Mouse (Mus musculus) liver, embryonic 15.5 days (tissue): ENCODE measurements around the gene Cttnbp2nl. TPM values are rescaled to one million over a fixed set of nuclear protein-coding genes. Genes with fewer than 3 reads are reported as not detected.

ENCODE experiments used
- ATAC-seq: fragments of 200-750 bp; cut with Nextera tagmentation; 2 replicates; pipeline ENCODE4 v1.8.0; 2017; ENCODE audit warnings: moderate number of reproducible peaks, mild to moderate bottlenecking, moderate library complexity; ENCODE audit not compliant: insufficient read depth
- H3K27ac ChIP-seq: fragments of 300-500 bp; sonication (generic); replicated peaks from 2 replicates; pipeline ENCODE4 v1.5.1; 2015; ENCODE audit warnings: mild to moderate bottlenecking, inconsistent platforms
- H3K27me3 ChIP-seq: fragments of 300-500 bp; sonication (generic); 2 replicates; pipeline ENCODE4 v1.6.1; 2015; ENCODE audit warnings: mild to moderate bottlenecking, inconsistent platforms
- H3K36me3 ChIP-seq: fragments of 300-500 bp; sonication (generic); replicated peaks from 2 replicates; pipeline ENCODE4 v1.6.1; 2015; ENCODE audit warnings: moderate library complexity, mild to moderate bottlenecking, inconsistent platforms
- H3K4me1 ChIP-seq: fragments of 300-500 bp; sonication (generic); replicated peaks from 2 replicates; pipeline ENCODE4 v1.6.1; 2015; ENCODE audit warnings: inconsistent platforms
- H3K4me2 ChIP-seq: fragments of 300-500 bp; sonication (generic); 2 replicates; pipeline ENCODE4 v1.6.1; 2015; ENCODE audit warnings: moderate library complexity, mild to moderate bottlenecking, inconsistent platforms
- H3K4me3 ChIP-seq: fragments of 300-500 bp; sonication (generic); replicated peaks from 2 replicates; pipeline ENCODE4 v1.5.1; 2015; ENCODE audit warnings: mild to moderate bottlenecking, inconsistent platforms
- H3K9ac ChIP-seq: fragments of 300-500 bp; sonication (generic); 2 replicates; pipeline ENCODE4 v1.6.1; 2015; ENCODE audit warnings: moderate library complexity, mild to moderate bottlenecking, inconsistent platforms
- H3K9me3 ChIP-seq: fragments of 300-500 bp; sonication (generic); replicated peaks from 2 replicates; pipeline ENCODE4 v1.6.1; 2016; ENCODE audit warnings: inconsistent platforms
- WGBS: fragments of 180-500 bp; shearing (Covaris S2); methylation state at CpG from one replicate; pipeline ENCODE4 v1.1.7; 2015; ENCODE audit warnings: mixed read lengths; ENCODE audit not compliant: insufficient replicate concordance; 5-methylcytosine and 5-hydroxymethylcytosine counted together
- polyA plus RNA-seq: library from polyadenylated mRNA; unstranded; fragments of >200 nt; fragmentation: Nextera tagmentation; extraction: Ambion mirVana; gene quantifications from 2 replicates; pipeline ENCODE4 v1.2.1, GENCODE M21; 2015

Cttnbp2nl gene
- polyA plus RNA-seq, 1 experiment from 2014 or later = 2.1 TPM

DNA sequence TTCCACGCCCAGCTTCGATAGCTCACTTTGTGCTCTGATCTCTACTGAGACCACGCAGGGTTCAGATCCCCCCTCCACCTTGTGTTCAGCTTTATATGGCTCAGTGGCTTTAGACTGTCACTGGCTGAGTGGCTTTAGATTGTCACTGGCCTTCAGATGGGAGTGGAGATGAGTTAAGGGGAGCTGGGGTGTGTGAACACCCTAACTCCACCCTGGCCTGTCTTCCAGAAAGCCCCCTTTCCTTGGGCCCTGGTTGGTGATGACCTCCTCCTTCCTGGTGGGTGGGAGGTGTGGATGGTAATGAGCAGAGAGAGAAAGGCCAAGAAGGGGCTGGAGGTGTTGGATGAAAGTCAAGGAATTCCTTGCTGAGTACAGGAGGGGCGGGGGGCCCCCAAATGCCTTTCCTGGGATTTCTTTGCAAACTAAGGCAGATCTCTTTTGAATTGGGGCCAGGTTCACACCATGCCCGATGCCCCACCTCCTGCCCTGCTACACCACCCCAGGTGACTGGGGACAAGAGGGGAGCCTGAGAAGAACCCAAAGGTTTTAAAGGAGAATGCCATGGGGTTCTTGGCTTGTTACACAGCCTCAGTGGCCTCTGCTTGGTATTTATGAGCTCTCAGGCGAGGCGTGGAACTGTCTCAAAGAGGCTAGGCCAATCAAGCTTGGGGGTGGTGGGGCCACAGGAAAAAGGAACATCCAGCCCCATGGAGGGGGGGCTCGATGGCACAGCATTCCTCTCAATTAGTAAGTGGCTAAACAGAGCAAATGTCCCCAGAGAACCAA is 87.7 kb downstream of the Cttnbp2nl start:
- no peak overlapping the region for H3K4me3 ChIP-seq
- no peaks in the 10 kb centered on the region for H3K9me3 ChIP-seq
- WGBS = 58% methylated on average over 8 of the region's 8 CpGs
- no peak overlapping the region for H3K27ac ChIP-seq
- H3K4me2 ChIP-seq = no peak overlapping the region
- peaks cover 24% of the 10 kb centered on the region for H3K4me1 ChIP-seq
- ATAC-seq = no peak
- no peaks in the 10 kb centered on the region for H3K36me3 ChIP-seq
- peaks cover 84% of the 10 kb centered on the region for H3K27me3 ChIP-seq
- H3K9ac ChIP-seq = no peak overlapping the region

DNA sequence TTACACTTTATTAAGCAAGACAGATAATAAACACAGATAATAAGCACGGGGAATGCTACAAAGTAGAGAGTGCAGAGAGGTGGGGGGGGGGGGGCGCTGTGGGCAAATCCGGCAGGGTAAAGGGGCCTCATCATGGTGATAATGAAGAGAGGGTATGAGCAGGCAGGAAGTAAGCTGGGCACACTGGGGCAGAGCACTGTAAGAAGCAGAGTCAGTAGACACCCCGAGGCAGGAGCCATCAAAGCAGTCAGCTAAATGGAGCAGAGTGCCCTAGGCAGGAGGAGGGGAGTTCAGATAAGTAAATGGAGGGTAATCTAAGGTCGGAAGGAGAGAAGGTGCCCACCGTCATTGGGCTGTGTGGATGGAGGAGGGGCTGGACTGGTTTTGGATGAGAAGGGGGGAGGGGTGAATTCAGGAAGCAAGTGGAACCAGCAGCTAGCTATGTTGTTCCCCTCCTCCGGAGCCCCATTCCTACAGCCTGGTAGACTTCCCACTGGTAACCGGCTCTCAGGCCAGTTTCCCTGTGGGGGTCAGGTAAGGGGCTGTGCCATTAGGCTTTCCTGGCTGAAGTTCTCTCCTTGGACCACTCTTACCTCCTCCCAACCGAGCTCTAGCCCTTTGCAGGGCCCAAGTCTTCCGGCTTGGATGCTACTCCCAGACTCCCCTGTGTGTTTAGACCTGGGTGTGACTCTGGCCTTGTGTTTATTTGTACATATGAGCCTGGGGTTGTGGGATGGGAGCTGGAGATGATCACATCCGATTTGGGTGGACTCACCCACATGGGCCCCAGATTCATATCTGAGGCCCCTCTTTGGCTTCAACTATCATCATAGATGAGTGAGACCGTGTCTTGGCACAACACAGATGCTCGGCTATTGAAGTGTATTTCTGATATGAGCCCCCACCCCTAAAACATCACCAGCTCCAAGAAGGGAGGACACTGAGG is 89.3 kb downstream of the Cttnbp2nl start:
- peaks cover 24% of the 10 kb centered on the region for H3K4me1 ChIP-seq
- WGBS = 22% methylated on average over 13 of the region's 13 CpGs

DNA sequence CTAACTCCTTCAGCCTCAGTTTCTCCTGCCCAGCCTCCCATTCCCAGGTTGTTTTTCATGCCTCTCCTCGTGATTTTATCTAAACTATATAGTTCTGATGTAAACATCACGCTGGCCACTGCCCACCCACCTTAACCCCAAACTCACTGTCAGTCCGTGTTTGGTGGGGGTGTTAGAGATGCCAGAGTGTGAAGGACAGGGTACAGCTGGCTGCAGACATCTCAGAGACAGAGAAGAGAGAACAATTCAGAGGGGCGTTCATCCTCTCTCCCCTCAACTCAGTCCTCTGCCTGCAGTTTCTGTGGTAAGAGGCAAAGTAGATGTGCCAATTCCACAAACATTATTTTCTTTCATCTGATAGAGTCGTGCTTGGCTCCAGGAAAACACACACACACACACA is 90.1 kb downstream of the Cttnbp2nl start:
- Histone ChIP-seq H3K4me3 (no peak overlapping the region), H3K9ac (no peak overlapping the region), H3K27ac (no peak overlapping the region), H3K4me2 (no peak overlapping the region), H3K36me3 (no peaks in the 10 kb centered on the region), H3K4me1 (peaks cover 24% of the 10 kb centered on the region), H3K27me3 (peaks cover 98% of the 10 kb centered on the region), H3K9me3 (no peaks in the 10 kb centered on the region)
- 6% methylated on average over 5 of the region's 5 CpGs for WGBS
- no peak for ATAC-seq

More for the DNA sequence above, 89.3 kb downstream of the Cttnbp2nl start:
- Histone ChIP-seq H3K9ac (no peak overlapping the region), H3K27me3 (peaks cover 96% of the 10 kb centered on the region), H3K4me2 (no peak overlapping the region), H3K9me3 (no peaks in the 10 kb centered on the region), H3K36me3 (no peaks in the 10 kb centered on the region), H3K4me3 (no peak overlapping the region), H3K27ac (no peak overlapping the region)
- no peak for ATAC-seq

DNA sequence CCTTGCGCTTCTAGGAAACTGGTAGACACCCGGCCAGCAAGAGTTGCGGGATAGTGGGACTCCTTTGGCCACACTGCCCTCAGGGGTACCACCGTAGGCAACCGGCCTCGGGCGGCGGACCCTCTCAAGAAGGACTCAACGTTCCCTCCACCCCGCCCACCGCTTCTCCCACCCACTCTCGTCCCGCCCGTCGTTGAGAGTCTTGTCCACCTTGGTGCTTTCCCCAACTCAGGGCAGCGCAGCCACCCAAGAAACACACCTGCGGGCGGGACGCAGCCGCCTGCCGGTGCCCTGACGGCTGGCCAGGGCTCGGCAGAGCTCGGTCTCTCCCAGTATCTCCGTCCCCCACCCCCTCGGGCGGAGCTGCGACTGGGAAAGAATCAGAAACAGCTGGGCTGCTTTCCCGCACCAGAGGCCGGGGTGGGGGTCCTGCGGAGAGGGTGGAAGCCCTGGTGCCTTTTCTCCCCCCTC is 90.8 kb downstream of the Cttnbp2nl start:
- H3K27ac ChIP-seq = no peak overlapping the region
- no peaks in the 10 kb centered on the region for H3K36me3 ChIP-seq
- H3K4me1 ChIP-seq = peaks cover 22% of the 10 kb centered on the region
- peaks cover 95% of the 10 kb centered on the region for H3K27me3 ChIP-seq
- ATAC-seq = no peak
- 2% methylated on average over 31 of the region's 31 CpGs for WGBS
- H3K4me2 ChIP-seq = peak overlapping the region; percentile 66
- peak overlapping the region; percentile 47 for H3K4me3 ChIP-seq
- H3K9me3 ChIP-seq = no peaks in the 10 kb centered on the region
- H3K9ac ChIP-seq = no peak overlapping the region

DNA sequence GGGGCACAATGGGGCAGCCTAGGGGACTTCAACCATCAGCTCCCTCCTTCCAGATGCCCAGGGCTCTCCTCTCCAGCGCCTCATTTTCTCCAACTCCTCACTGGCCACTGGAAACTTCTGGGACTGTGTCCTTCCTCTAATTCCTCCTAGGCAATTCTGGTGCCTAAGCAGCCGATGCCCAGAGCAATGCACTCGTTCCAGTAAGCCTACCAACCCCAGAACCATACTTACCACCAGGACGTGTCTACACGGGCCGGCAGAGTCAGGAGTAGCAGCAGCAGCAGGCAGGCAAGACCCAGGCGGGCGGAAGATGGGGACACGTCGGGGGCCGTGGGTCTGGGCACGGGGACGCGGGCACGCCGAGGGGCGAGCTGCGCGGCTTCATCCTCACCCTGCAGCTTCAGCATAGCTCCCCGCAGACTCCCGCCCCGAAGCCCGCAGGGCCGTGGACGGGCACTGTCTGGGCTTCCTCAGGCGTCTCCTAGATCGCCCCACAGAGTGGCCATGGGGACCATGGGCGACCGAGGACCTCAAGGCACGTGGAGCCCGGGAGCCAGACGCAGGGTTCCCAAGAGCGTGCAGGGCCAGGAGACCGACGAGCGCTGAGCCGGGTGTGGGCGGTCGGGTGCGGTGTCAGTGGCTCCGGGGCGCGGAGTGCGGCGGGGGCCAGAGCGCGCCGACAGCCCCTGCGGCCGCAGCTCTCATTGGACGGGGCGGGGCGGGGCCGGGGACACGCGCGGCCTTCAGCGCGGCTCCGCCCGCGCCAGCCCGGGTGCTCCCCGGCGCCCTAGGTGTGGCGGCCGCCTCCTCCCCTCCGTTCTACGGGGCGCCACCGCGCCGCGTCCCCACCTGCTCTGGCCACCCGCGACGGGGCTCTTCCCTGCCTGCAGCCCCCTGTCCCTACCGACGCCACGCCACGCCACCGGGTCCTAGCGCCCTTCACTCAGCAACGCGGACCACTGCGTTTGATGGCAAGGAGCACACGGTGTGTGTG is 91.6 kb downstream of the Cttnbp2nl start, which contains the start of gene Wnt2b:
Wnt2b (minus strand) TSS at position 856 of the 994 bp plus-strand sequence.
- H3K27me3 ChIP-seq = peaks cover 87% of the 10 kb centered on the region
- H3K9me3 ChIP-seq = no peaks in the 10 kb centered on the region
- H3K4me1 ChIP-seq = peaks cover 22% of the 10 kb centered on the region
- H3K4me3 ChIP-seq = peak within 1 kb of the TSS; percentile 47
- H3K4me2 ChIP-seq = peak within 1 kb of the TSS; percentile 66
- peak; percentile 33 for ATAC-seq
- no peak within 1 kb of the TSS for H3K27ac ChIP-seq
- H3K36me3 ChIP-seq = no peaks in the 10 kb centered on the region
- WGBS = 2% methylated on average over 82 of the region's 87 CpGs
- H3K9ac ChIP-seq = no peak within 1 kb of the TSS

- 13% methylated on average over 19 of the region's 19 CpGs for WGBS
- H3K9me3 ChIP-seq = no peaks in the 10 kb centered on the region
- peaks cover 22% of the 10 kb centered on the region for H3K4me1 ChIP-seq
- peaks cover 76% of the 10 kb centered on the region for H3K27me3 ChIP-seq
- no peak overlapping the region for H3K4me2 ChIP-seq
- no peak for ATAC-seq
- H3K36me3 ChIP-seq = no peaks in the 10 kb centered on the region
- no peak overlapping the region for H3K4me3 ChIP-seq
- no peak overlapping the region for H3K27ac ChIP-seq
- no peak overlapping the region for H3K9ac ChIP-seq
Measured at GRCm38 (mm10) chr3:104960026-104961000, 92.6 kb downstream of the Cttnbp2nl start.

- 82% methylated on average over 6 of the region's 6 CpGs for WGBS
- Histone ChIP-seq H3K4me1 (peaks cover 1% of the 10 kb centered on the region; the same call in 1 of the 2 replicates), H3K27me3 (peaks cover 35% of the 10 kb centered on the region), H3K27ac (no peak overlapping the region), H3K4me2 (no peak overlapping the region), H3K9ac (no peak overlapping the region), H3K36me3 (peaks cover 4% of the 10 kb centered on the region), H3K9me3 (no peaks in the 10 kb centered on the region), H3K4me3 (no peak overlapping the region)
- ATAC-seq = no peak
Measured at GRCm38 (mm10) chr3:104956131-104956581, 96.8 kb downstream of the Cttnbp2nl start.

GRCm38 (mm10) chr3:104954551-104954950 is 98.4 kb downstream of the Cttnbp2nl start:
- peaks cover 8% of the 10 kb centered on the region for H3K36me3 ChIP-seq
- no peak for ATAC-seq
- no peaks in the 10 kb centered on the region for H3K4me1 ChIP-seq
- H3K27me3 ChIP-seq = peaks cover 19% of the 10 kb centered on the region
- no peak overlapping the region for H3K4me2 ChIP-seq
- no peak overlapping the region for H3K9ac ChIP-seq
- no peak overlapping the region for H3K4me3 ChIP-seq
- 87% methylated on average over 15 of the region's 15 CpGs for WGBS
- no peaks in the 10 kb centered on the region for H3K9me3 ChIP-seq
- no peak overlapping the region for H3K27ac ChIP-seq

DNA sequence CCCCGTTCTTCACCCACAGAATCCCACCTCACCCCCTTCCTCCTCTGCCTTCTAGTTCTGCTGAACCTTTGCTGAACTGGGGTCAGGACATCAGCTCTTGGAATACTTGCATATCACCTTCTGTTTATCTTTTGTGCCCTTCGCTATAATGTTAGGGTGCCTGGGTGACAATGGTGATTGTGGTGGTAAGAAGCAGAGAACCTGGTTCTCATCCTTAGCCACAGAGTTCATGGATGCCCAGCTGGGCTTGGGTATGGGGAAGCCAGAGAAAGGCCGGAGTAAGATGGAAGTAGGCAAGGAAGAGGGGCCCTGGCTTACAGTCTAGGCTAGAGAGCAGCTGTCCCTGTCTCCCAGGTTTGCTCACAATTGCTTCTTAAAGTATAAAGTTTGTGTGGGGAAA is 98.8 kb downstream of the Cttnbp2nl start:
- Histone ChIP-seq H3K36me3 (peaks cover 8% of the 10 kb centered on the region), H3K9ac (no peak overlapping the region), H3K9me3 (no peaks in the 10 kb centered on the region), H3K27me3 (peaks cover 15% of the 10 kb centered on the region), H3K27ac (no peak overlapping the region), H3K4me1 (no peaks in the 10 kb centered on the region), H3K4me2 (no peak overlapping the region), H3K4me3 (no peak overlapping the region)
- ATAC-seq = no peak
- 59% methylated on average over 3 of the region's 3 CpGs for WGBS
